Mouse (Mus musculus) limb, embryonic 14.5 days (tissue): Measurements from ENCODE around the gene H2-Ob. TPM values are rescaled to one million over a fixed set of nuclear protein-coding genes. Genes with fewer than 3 reads are reported as not detected.

Source experiments
- ATAC-seq: fragments of 200-750 bp; cut with Nextera tagmentation; 2 replicates; pipeline ENCODE4 v1.8.0; 2017; ENCODE audit warnings: low read depth, moderate number of reproducible peaks, moderate TSS enrichment; ENCODE audit not compliant: low FRiP score
- DNase-seq: peaks from one replicate; pipeline ENCODE4 v3.0.0-alpha.2; 2015; ENCODE audit warnings: low spot score
- H3K27ac ChIP-seq: fragments of 300-500 bp; sonication (generic); replicated peaks from 2 replicates; pipeline ENCODE4 v1.5.1; 2014; ENCODE audit warnings: low read depth, mild to moderate bottlenecking, low read length, moderate library complexity, mixed read lengths
- H3K27me3 ChIP-seq: fragments of 300-500 bp; sonication (generic); 2 replicates; pipeline ENCODE4 v1.6.1; 2014; ENCODE audit warnings: low read length, mixed read lengths; ENCODE audit not compliant: control insufficient read depth, insufficient read depth
- H3K36me3 ChIP-seq: fragments of 300-500 bp; sonication (generic); 2 replicates; pipeline ENCODE4 v1.6.1; 2014; ENCODE audit warnings: mild to moderate bottlenecking, low read length, moderate library complexity, mixed read lengths; ENCODE audit not compliant: control insufficient read depth, insufficient read depth
- H3K4me1 ChIP-seq: fragments of 300-500 bp; sonication (generic); 2 replicates; pipeline ENCODE4 v1.6.1; 2014; ENCODE audit warnings: antibody characterized with exemption, low read length, mixed read lengths; ENCODE audit not compliant: control insufficient read depth, insufficient read depth
- H3K4me2 ChIP-seq: fragments of 300-500 bp; sonication (generic); replicated peaks from 2 replicates; pipeline ENCODE4 v1.6.1; 2014; ENCODE audit warnings: low read depth, mild to moderate bottlenecking, low read length, moderate library complexity; ENCODE audit not compliant: severe bottlenecking
- H3K4me3 ChIP-seq: fragments of 300-500 bp; sonication (generic); replicated peaks from 2 replicates; pipeline ENCODE4 v1.5.1; 2014; ENCODE audit warnings: low read length
- H3K9ac ChIP-seq: fragments of 300-500 bp; sonication (generic); 2 replicates; pipeline ENCODE4 v1.6.1; 2014; ENCODE audit warnings: mild to moderate bottlenecking, low read depth, low read length, moderate library complexity; ENCODE audit not compliant: severe bottlenecking
- H3K9me3 ChIP-seq: fragments of 300-500 bp; sonication (generic); 2 replicates; pipeline ENCODE4 v1.6.1; 2016; ENCODE audit warnings: low read length; ENCODE audit not compliant: control insufficient read depth
- POLR2A ChIP-seq: fragments of 200-500 bp; IDR thresholded peaks from 2 replicates; pipeline ENCODE4 v1.8.0; 2012; ENCODE audit warnings: inconsistent platforms, mild to moderate bottlenecking, moderate library complexity, borderline replicate concordance; ENCODE audit not compliant: insufficient read depth, insufficient read length; ENCODE audit errors: extremely low read depth
- WGBS: fragments of 180-500 bp; shearing (Covaris S2); extraction: QIAGEN DNeasy Blood & Tissue Kit; methylation state at CpG from one replicate; pipeline ENCODE4 v1.1.7; 2014; 5-methylcytosine and 5-hydroxymethylcytosine counted together
- polyA plus RNA-seq, 2 experiments: library from polyadenylated mRNA; depleted of rRNA in 1 of 2; stranded (reverse) in 1 of 2; unstranded in 1 of 2; fragments of >200 nt; fragmentation: Nextera tagmentation in 1 of 2; extraction: Ambion mirVana in 1 of 2; gene quantifications; 2 replicates each; pipeline versions ENCODE4 v1.2.1 to v1.2.3; 2012 to 2014

The H2-Ob gene
- polyA plus RNA-seq, 2 experiments: 0.06 TPM; not detected in 1

- no peak for TF ChIP-seq POLR2A
- H3K4me3 ChIP-seq: no peak overlapping the region
- H3K9ac ChIP-seq: no peak overlapping the region
- no peak overlapping the region for H3K4me2 ChIP-seq
- no peaks in the 10 kb centered on the region for H3K9me3 ChIP-seq
- ATAC-seq: no peak
- H3K36me3 ChIP-seq: no peaks in the 10 kb centered on the region
- H3K27ac ChIP-seq: no peak overlapping the region
- WGBS: 26% methylated on average over 12 of the region's 12 CpGs
- DNase-seq: no peak
- peaks cover 3% of the 10 kb centered on the region; the same call in 1 of the 2 replicates for H3K4me1 ChIP-seq
- H3K27me3 ChIP-seq: peaks cover 75% of the 10 kb centered on the region
Observed at GRCm38 (mm10) chr17:34196491-34196890, 42.2 kb upstream of the H2-Ob start.

- DNase-seq (peak; percentile 85), ATAC-seq (peak; percentile 84)
- Histone ChIP-seq H3K4me2 (peak within 1 kb of the TSS; percentile 54), H3K27ac (no peak within 1 kb of the TSS), H3K27me3 (peaks cover 67% of the 10 kb centered on the region), H3K9me3 (no peaks in the 10 kb centered on the region), H3K4me1 (peaks cover 3% of the 10 kb centered on the region; the same call in 1 of the 2 replicates), H3K4me3 (peak within 1 kb of the TSS; percentile 33), H3K36me3 (no peaks in the 10 kb centered on the region), H3K9ac (no peak within 1 kb of the TSS)
- no peak for TF ChIP-seq POLR2A
- 5% methylated on average over 40 of the region's 41 CpGs for WGBS
Observed at GRCm38 (mm10) chr17:34196941-34197894, 41.5 kb upstream of the H2-Ob start, which contains the start of gene Psmb8. TSS of gene Psmb8 (plus strand) at chr17:34197721.

DNA sequence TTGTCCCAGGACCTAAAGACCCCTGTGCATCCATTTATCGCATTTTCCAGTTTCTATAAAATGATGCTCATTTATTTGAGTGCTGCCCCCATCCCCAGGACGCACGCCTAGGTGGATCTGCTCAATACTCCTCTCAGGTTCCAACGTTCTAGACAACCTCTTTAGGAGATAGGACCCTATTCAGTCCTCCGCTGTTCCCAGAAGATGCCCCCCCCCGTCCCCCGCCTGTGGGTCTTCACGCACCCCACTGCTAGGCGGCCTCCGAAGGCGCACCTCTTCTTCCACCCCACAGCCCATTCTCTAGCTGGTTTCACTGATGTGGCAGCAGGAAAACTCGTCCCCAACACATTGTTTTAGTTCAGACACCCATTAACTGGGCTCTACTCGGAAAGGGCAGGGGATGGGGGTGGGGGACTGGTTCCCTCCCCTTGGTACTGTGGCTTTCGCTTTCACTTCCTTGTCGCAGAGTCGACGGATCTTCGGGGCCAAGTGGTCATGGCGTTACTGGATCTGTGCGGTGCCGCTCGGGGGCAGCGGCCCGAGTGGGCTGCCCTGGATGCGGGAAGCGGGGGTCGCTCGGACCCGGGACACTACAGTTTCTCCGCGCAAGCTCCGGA lies 40.7 kb upstream of the H2-Ob start:
- H3K36me3 ChIP-seq: no peaks in the 10 kb centered on the region
- peaks cover 3% of the 10 kb centered on the region; the same call in 1 of the 2 replicates for H3K4me1 ChIP-seq
- no peak overlapping the region for H3K9ac ChIP-seq
- ATAC-seq (no peak), DNase-seq (no peak)
- H3K9me3 ChIP-seq: no peaks in the 10 kb centered on the region
- no peak for TF ChIP-seq POLR2A
- H3K27ac ChIP-seq: no peak overlapping the region
- H3K27me3 ChIP-seq: peaks cover 59% of the 10 kb centered on the region
- H3K4me2 ChIP-seq: peak overlapping the region; percentile 54
- WGBS: 2% methylated on average over 32 of the region's 32 CpGs
- H3K4me3 ChIP-seq: peak overlapping the region; percentile 33

DNA sequence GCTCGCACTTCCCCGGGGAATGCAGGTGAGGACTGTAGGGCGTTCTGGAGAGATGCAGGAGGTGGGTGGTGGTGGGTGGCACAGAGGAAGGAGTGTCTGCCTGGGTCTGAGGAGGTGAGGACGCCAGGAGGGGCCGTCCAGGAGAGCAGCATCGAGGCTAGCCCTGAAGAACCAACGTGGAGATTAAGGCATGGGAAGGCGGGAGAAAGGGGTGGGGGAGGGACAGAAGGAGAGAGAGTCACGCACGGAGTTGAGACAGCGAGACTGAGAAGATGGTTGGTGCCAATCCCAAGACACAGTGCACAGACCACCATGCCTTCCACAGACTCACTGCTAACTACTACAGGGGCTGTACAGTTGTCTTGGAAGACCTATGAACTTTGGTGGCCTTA lies 40.2 kb upstream of the H2-Ob start:
- H3K9ac ChIP-seq: no peak overlapping the region
- TF ChIP-seq POLR2A: no peak
- peak overlapping the region; percentile 54 for H3K4me2 ChIP-seq
- no peaks in the 10 kb centered on the region for H3K9me3 ChIP-seq
- peaks cover 55% of the 10 kb centered on the region for H3K27me3 ChIP-seq
- peaks cover 3% of the 10 kb centered on the region; the same call in 1 of the 2 replicates for H3K4me1 ChIP-seq
- no peaks in the 10 kb centered on the region for H3K36me3 ChIP-seq
- DNase-seq: no peak
- ATAC-seq: no peak
- WGBS: 6% methylated on average over 11 of the region's 11 CpGs
- H3K4me3 ChIP-seq: peak overlapping the region; percentile 33
- H3K27ac ChIP-seq: no peak overlapping the region

DNA sequence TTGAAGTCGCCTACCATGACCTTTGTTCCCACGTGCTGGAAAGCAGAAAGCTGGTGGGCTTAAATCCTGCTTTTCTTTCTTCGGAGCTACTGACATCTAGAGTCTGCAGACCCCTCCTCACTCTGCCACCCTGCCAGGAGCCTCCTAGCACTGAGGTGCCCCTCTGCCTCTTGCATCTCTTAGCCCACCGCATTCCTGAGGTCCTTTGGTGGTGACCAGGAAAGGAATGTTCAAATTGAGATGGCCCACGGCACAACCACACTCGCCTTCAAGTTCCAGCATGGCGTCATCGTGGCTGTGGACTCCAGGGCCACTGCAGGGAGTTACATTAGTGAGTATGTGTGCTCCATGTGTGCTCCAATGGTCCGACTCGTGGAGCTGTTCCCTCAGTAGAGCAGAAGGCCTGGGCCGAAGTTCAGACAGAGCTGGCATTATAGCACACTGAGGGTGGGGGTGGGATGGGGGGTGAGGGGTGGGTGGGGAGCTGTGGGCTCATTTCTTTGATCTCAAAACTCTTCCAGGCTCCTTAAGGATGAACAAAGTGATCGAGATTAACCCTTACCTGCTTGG lies 39.6 kb upstream of the H2-Ob start:
- TF ChIP-seq POLR2A: no peak
- Histone ChIP-seq H3K9ac (no peak overlapping the region), H3K36me3 (no peaks in the 10 kb centered on the region), H3K27me3 (peaks cover 49% of the 10 kb centered on the region), H3K27ac (no peak overlapping the region), H3K4me1 (peaks cover 3% of the 10 kb centered on the region; the same call in 1 of the 2 replicates), H3K9me3 (no peaks in the 10 kb centered on the region), H3K4me3 (no peak overlapping the region), H3K4me2 (no peak overlapping the region)
- 56% methylated on average over 12 of the region's 12 CpGs for WGBS
- no peak for DNase-seq
- ATAC-seq: no peak
